Mouse (Mus musculus) erythroblast, embryonic 14.5 days (primary cell): ENCODE measurements around the gene Sox1.

Source experiments
- GATA1 ChIP-seq: IDR thresholded peaks from 2 replicates; pipeline ENCODE4 v1.6.1; 2012; ENCODE audit warnings: low read length, inconsistent platforms, mixed read lengths
- TAL1 ChIP-seq: IDR thresholded peaks from 3 replicates; pipeline ENCODE4 v1.6.1; 2012; ENCODE audit warnings: low read length, inconsistent platforms, mixed read lengths

DNA sequence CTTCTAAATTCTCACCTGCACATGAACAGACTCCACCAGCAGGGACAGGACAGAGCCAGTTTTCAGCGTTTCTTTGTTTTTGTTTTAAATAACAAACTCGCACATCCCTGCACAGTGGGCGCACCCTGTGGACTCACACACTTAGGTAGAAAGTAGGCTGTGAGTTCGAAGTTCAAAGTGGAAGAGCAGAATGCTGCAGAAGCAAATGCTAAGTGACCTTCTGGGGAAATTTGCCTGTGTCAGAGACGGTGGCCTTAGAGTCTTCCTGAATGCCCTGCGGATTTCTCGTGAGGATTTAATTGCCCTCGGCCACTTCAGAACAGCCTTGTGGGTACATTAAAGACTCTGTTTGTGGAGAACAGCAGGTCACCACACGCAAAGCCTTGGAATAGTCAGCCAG is 7.6 kb downstream of the Sox1 start:
- TF ChIP-seq GATA1 (no peak), TAL1 (no peak)
